Mouse (Mus musculus) heart, adult 18-20 months (tissue): ENCODE data around the gene Fat2. TPM values are rescaled to one million over a fixed set of nuclear protein-coding genes. Genes with fewer than 3 reads are reported as not detected.

Experiments
- DNase-seq, 2 experiments: peaks; one replicate each; pipeline ENCODE4 v3.0.0; 2021 to 2022; ENCODE audit warnings: mixed read lengths in 1 of 2
- long read RNA-seq, 2 experiments: library from polyadenylated mRNA; stranded (forward); transcript quantifications; one replicate each; pipeline ENCODE4 v2.0.0; 2021
- total RNA-seq, 2 experiments: library from RNA; stranded (reverse); gene quantifications; 2 replicates each; pipeline ENCODE4 v1.2.3; 2021

The Fat2 gene
- under 1 TPM; 0.13 to 0.15 TPM for total RNA-seq
- long read RNA-seq, experiment 1 = 0 reads
- long read RNA-seq, experiment 2 = 0 reads

GRCm38 (mm10) chr11:55336101-55336891 lies at the start of gene Fat2:
Fat2 (minus strand) TSS chr11:55336564.
- DNase-seq = no peak

- DNase-seq = no peak
Observed at GRCm38 (mm10) chr11:55383463-55384045, 47.2 kb upstream of the Fat2 start.

- DNase-seq = no peak
Observed at GRCm38 (mm10) chr11:55380908-55381307, 44.5 kb upstream of the Fat2 start.

- peak; percentile 80 to 89 for DNase-seq
Observed at GRCm38 (mm10) chr11:55378371-55378770, 42.0 kb upstream of the Fat2 start.

- DNase-seq = no peak
Observed at GRCm38 (mm10) chr11:55373838-55374237, 37.5 kb upstream of the Fat2 start.

GRCm38 (mm10) chr11:55373373-55373772 lies 37.0 kb upstream of the Fat2 start:
- no peak for DNase-seq

- no peak for DNase-seq
Observed at GRCm38 (mm10) chr11:55372001-55372400, 35.6 kb upstream of the Fat2 start.

- peak; percentile 44 to 70 for DNase-seq
Observed at GRCm38 (mm10) chr11:55369093-55369471, 32.7 kb upstream of the Fat2 start.

GRCm38 (mm10) chr11:55368388-55369092 lies 32.2 kb upstream of the Fat2 start:
- no peak for DNase-seq

- DNase-seq = no peak
Observed at GRCm38 (mm10) chr11:55367783-55368182, 31.4 kb upstream of the Fat2 start.

- DNase-seq = no peak
Observed at GRCm38 (mm10) chr11:55365840-55366239, 29.5 kb upstream of the Fat2 start.

GRCm38 (mm10) chr11:55365242-55365641 lies 28.9 kb upstream of the Fat2 start:
- DNase-seq = no peak

- peak; percentile 40 to 50 for DNase-seq
Observed at GRCm38 (mm10) chr11:55364662-55365061, 28.3 kb upstream of the Fat2 start.

GRCm38 (mm10) chr11:55358094-55358783 lies 21.9 kb upstream of the Fat2 start:
- DNase-seq = no peak

GRCm38 (mm10) chr11:55356846-55357245 lies 20.5 kb upstream of the Fat2 start:
- no peak for DNase-seq

- no peak for DNase-seq
Observed at GRCm38 (mm10) chr11:55341961-55342371, 5.6 kb upstream of the Fat2 start.

GRCm38 (mm10) chr11:55340789-55341188 lies 4.4 kb upstream of the Fat2 start:
- DNase-seq = no peak

- no peak for DNase-seq
Observed at GRCm38 (mm10) chr11:55337032-55337769, 837 bp upstream of the Fat2 start.

GRCm38 (mm10) chr11:55335314-55336076 lies 869 bp downstream of the Fat2 start:
- DNase-seq = no peak

GRCm38 (mm10) chr11:55334545-55334944 lies 1.8 kb downstream of the Fat2 start:
- no peak for DNase-seq

- no peak for DNase-seq
Observed at GRCm38 (mm10) chr11:55334063-55334462, 2.3 kb downstream of the Fat2 start.
